Mouse (Mus musculus) CH12.LX (cell line): Measurements from ENCODE around the gene Runx2. TPM values are rescaled to one million over a fixed set of nuclear protein-coding genes. Genes with fewer than 3 reads are reported as not detected.

Experiments
- DNase-seq: peaks from one replicate; pipeline ENCODE4 v3.0.0-alpha.2; 2013; ENCODE audit errors: extremely low read depth
- H3K27ac ChIP-seq: 2 replicates; pipeline ENCODE4 v1.5.1; 2012; ENCODE audit warnings: low read depth, mild to moderate bottlenecking, control low read depth, moderate library complexity; ENCODE audit not compliant: insufficient read depth
- H3K27me3 ChIP-seq: replicated peaks from 2 replicates; pipeline ENCODE3; 2012; ENCODE audit warnings: inconsistent platforms
- H3K36me3 ChIP-seq, 2 experiments: replicated peaks in 1 of 2; 2 replicates each; pipeline versions ENCODE3 to v1.6.1; 2012; ENCODE audit warnings: inconsistent platforms in 1 of 2, low read length in 1 of 2, mild to moderate bottlenecking in 1 of 2, mixed read lengths in 1 of 2, moderate library complexity in 1 of 2; ENCODE audit not compliant: control insufficient read depth in 1 of 2, insufficient read depth in 1 of 2
- H3K4me1 ChIP-seq, 2 experiments: 2 replicates each; pipeline ENCODE4 v1.6.1; 2012; ENCODE audit warnings: inconsistent platforms in 1 of 2, moderate library complexity in 1 of 2; ENCODE audit not compliant: insufficient read depth in 2 of 2, control insufficient read depth in 1 of 2
- H3K4me2 ChIP-seq: 2 replicates; pipeline ENCODE4 v1.6.1; 2012; ENCODE audit warnings: low read depth, mild to moderate bottlenecking, control low read depth; ENCODE audit not compliant: poor library complexity, insufficient read depth, severe bottlenecking
- H3K4me3 ChIP-seq, 3 experiments: fragments of 150-350 bp in 1 of 3; sonication (generic) in 1 of 3; replicated peaks in 1 of 3; 2 replicates each; pipeline versions ENCODE3 to v1.5.1; 2011 to 2012; ENCODE audit warnings: low read depth in 2 of 3, low read length in 2 of 3, mild to moderate bottlenecking in 2 of 3, moderate library complexity in 2 of 3, control low read depth in 1 of 3, improper control_type of control experiment in 1 of 3, inconsistent platforms in 1 of 3, mixed read lengths in 1 of 3; ENCODE audit not compliant: poor library complexity in 1 of 3
- H3K79me2 ChIP-seq: replicated peaks from 2 replicates; pipeline ENCODE4 v1.6.1; 2012; ENCODE audit warnings: mild to moderate bottlenecking, moderate library complexity; ENCODE audit not compliant: control insufficient read depth, poor library complexity, insufficient read depth, severe bottlenecking; ENCODE audit errors: extremely low read depth
- H3K9ac ChIP-seq: 2 replicates; pipeline ENCODE4 v1.6.1; 2012; ENCODE audit warnings: low read depth, mild to moderate bottlenecking, control low read depth, moderate library complexity; ENCODE audit not compliant: insufficient read depth
- H3K9me3 ChIP-seq: replicated peaks from 2 replicates; pipeline ENCODE3; 2012; ENCODE audit warnings: low read length, inconsistent platforms, mixed read lengths
- CHD2 ChIP-seq: IDR thresholded peaks from 2 replicates; pipeline ENCODE4 v1.6.1; 2011; ENCODE audit warnings: low read length, improper control_type of control experiment
- EP300 ChIP-seq: IDR thresholded peaks from 2 replicates; pipeline ENCODE4 v1.6.1; 2011; ENCODE audit warnings: low read length, improper control_type of control experiment
- ETS1 ChIP-seq: conservative IDR thresholded peaks from 2 replicates; pipeline ENCODE4 v1.6.1; 2012; ENCODE audit warnings: low read depth, mild to moderate bottlenecking, inconsistent platforms, low read length, improper control_type of control experiment, moderate library complexity
- HCFC1 ChIP-seq: IDR thresholded peaks from 2 replicates; pipeline ENCODE4 v1.6.1; 2012; ENCODE audit warnings: low read depth, mild to moderate bottlenecking, inconsistent platforms, low read length, improper control_type of control experiment
- JUND ChIP-seq: conservative IDR thresholded peaks from 2 replicates; pipeline ENCODE4 v1.6.1; 2011; ENCODE audit warnings: low read depth, low read length, improper control_type of control experiment
- MAFK ChIP-seq: IDR thresholded peaks from 2 replicates; pipeline ENCODE4 v1.6.1; 2011; ENCODE audit warnings: low read length, improper control_type of control experiment; ENCODE audit not compliant: insufficient replicate concordance
- MAX ChIP-seq: IDR thresholded peaks from 2 replicates; pipeline ENCODE4 v1.6.1; 2011; ENCODE audit warnings: low read length, improper control_type of control experiment
- MAZ ChIP-seq: IDR thresholded peaks from 2 replicates; pipeline ENCODE4 v1.6.1; 2012; ENCODE audit warnings: low read depth, mild to moderate bottlenecking, inconsistent platforms, low read length, improper control_type of control experiment, moderate library complexity
- MYC ChIP-seq: IDR thresholded peaks from 2 replicates; pipeline ENCODE4 v1.6.1; 2011; ENCODE audit warnings: low read depth, mild to moderate bottlenecking, improper control_type of control experiment, low read length
- NRF1 ChIP-seq: IDR thresholded peaks from 2 replicates; pipeline ENCODE4 v1.6.1; 2014; ENCODE audit warnings: low read depth, mild to moderate bottlenecking, inconsistent platforms, low read length, improper control_type of control experiment, moderate library complexity
- PAX5 ChIP-seq: IDR thresholded peaks from 2 replicates; pipeline ENCODE4 v1.6.1; 2012; ENCODE audit warnings: low read length, inconsistent platforms, mixed read lengths
- POLR2A ChIP-seq: IDR thresholded peaks from 2 replicates; pipeline ENCODE4 v1.6.1; 2011; ENCODE audit warnings: low read depth, mild to moderate bottlenecking, improper control_type of control experiment, low read length
- RAD21 ChIP-seq: IDR thresholded peaks from 2 replicates; pipeline ENCODE4 v1.6.1; 2011; ENCODE audit warnings: low read depth, mild to moderate bottlenecking, low read length, improper control_type of control experiment, moderate library complexity
- RCOR1 ChIP-seq: conservative IDR thresholded peaks from 2 replicates; pipeline ENCODE4 v1.6.1; 2012; ENCODE audit warnings: low read depth, mild to moderate bottlenecking, inconsistent platforms, low read length, improper control_type of control experiment
- SIN3A ChIP-seq: IDR thresholded peaks from 2 replicates; pipeline ENCODE4 v1.6.1; 2012; ENCODE audit warnings: low read length, improper control_type of control experiment, inconsistent platforms
- SMC3 ChIP-seq: IDR thresholded peaks from 2 replicates; pipeline ENCODE4 v1.6.1; 2011; ENCODE audit warnings: low read depth, low read length, improper control_type of control experiment
- TBP ChIP-seq: conservative IDR thresholded peaks from 2 replicates; pipeline ENCODE4 v1.6.1; 2011; ENCODE audit warnings: low read depth, low read length, improper control_type of control experiment
- TCF12 ChIP-seq: IDR thresholded peaks from 2 replicates; pipeline ENCODE4 v1.6.1; 2014; ENCODE audit warnings: low read depth, mild to moderate bottlenecking, inconsistent platforms, low read length, improper control_type of control experiment
- USF1 ChIP-seq: IDR thresholded peaks from 2 replicates; pipeline ENCODE4 v1.6.1; 2014; ENCODE audit warnings: low read depth, mild to moderate bottlenecking, inconsistent platforms, low read length, improper control_type of control experiment
- ZC3H11A ChIP-seq: IDR thresholded peaks from 2 replicates; pipeline ENCODE4 v1.6.1; 2012; ENCODE audit warnings: low read depth, mild to moderate bottlenecking, inconsistent platforms, low read length, improper control_type of control experiment
- ZKSCAN1 ChIP-seq: IDR thresholded peaks from 2 replicates; pipeline ENCODE4 v1.6.1; 2012; ENCODE audit warnings: low read depth, inconsistent platforms, low read length, improper control_type of control experiment, borderline replicate concordance
- ZMIZ1 ChIP-seq: IDR thresholded peaks from 2 replicates; pipeline ENCODE4 v1.6.1; 2012; ENCODE audit warnings: low read depth, mild to moderate bottlenecking, inconsistent platforms, low read length, improper control_type of control experiment
- ZNF384 ChIP-seq: IDR thresholded peaks from 2 replicates; pipeline ENCODE4 v1.6.1; 2012; ENCODE audit warnings: low read depth, low read length, improper control_type of control experiment, inconsistent platforms
- dilution Hi-C: fragments of 300-500 bp; cut with MboI; formaldehyde crosslinking; loops from 2 replicates; pipeline ENCODE4 v1.14.3; 2020; ENCODE audit warnings: low sequenced_read_pairs; ENCODE audit not compliant: extremely low pct_unique_long_range_greater_than_20kb, extremely low pct_ligation_motif_present
- in situ Hi-C: fragments of 300-500 bp; cut with MboI; formaldehyde crosslinking; loops from 3 replicates; pipeline ENCODE4 v1.14.3; 2019; ENCODE audit warnings: low sequenced_read_pairs, low pct_ligation_motif_present, low pct_unique_long_range_greater_than_20kb, mixed read lengths
- polyA plus RNA-seq: library from polyadenylated mRNA; unstranded; fragments of >175 nt; gene quantifications from 2 replicates; pipeline ENCODE4 v1.2.1, GENCODE M21; 2012; ENCODE audit warnings: low read depth; ENCODE audit not compliant: insufficient read length
- total RNA-seq, 2 experiments: library from RNA; depleted of rRNA; stranded (reverse); fragments of 300-350 nt in 1 of 2; fragments of >200 nt in 1 of 2; gene quantifications; 2 replicates each; pipeline ENCODE4 v1.2.3; 2012 to 2014

The Runx2 gene
- total and polyA plus RNA-seq, 3 experiments = 0.70 to 1.4 (median 1.1) TPM

GRCm38 (mm10) chr17:44709516-44710252 lies 104.9 kb downstream of the Runx2 start:
- DNase-seq = no peak
- no peaks in the 10 kb centered on the region for H3K79me2 ChIP-seq
- no peaks in the 10 kb centered on the region for H3K4me1 ChIP-seq
- in situ Hi-C loops (no loop called here), dilution Hi-C loops (no loop called here)
- no peak overlapping the region for H3K9ac ChIP-seq
- H3K36me3 ChIP-seq = no peaks in the 10 kb centered on the region
- no peak overlapping the region for H3K27ac ChIP-seq
- no peaks in the 10 kb centered on the region for H3K9me3 ChIP-seq
- TF ChIP-seq MYC (no peak), ZNF384 (no peak), ZMIZ1 (no peak), HCFC1 (no peak), POLR2A (no peak), RCOR1 (no peak), MAFK (no peak), TBP (no peak), JUND (no peak), USF1 (no peak), NRF1 (no peak), CHD2 (no peak), SMC3 (no peak), SIN3A (no peak), RAD21 (no peak), MAX (no peak), PAX5 (no peak), ZKSCAN1 (no peak), ZC3H11A (no peak), MAZ (no peak)
- no peaks in the 10 kb centered on the region for H3K27me3 ChIP-seq
- H3K4me2 ChIP-seq = no peak overlapping the region
- H3K4me3 ChIP-seq = no peak overlapping the region

- no peak for DNase-seq
- Histone ChIP-seq H3K79me2 (no peaks in the 10 kb centered on the region), H3K27me3 (no peaks in the 10 kb centered on the region), H3K4me3 (no peak overlapping the region), H3K4me1 (no peaks in the 10 kb centered on the region), H3K9me3 (no peaks in the 10 kb centered on the region), H3K27ac (no peak overlapping the region), H3K36me3 (no peaks in the 10 kb centered on the region), H3K4me2 (no peak overlapping the region), H3K9ac (no peak overlapping the region)
- dilution Hi-C loops (no loop called here), in situ Hi-C loops (no loop called here)
- no peak for TF ChIP-seq EP300
- TF ChIP-seq ZNF384 = no peak
- TF ChIP-seq TCF12 = no peak
- no peak for TF ChIP-seq ETS1
- TF ChIP-seq HCFC1 = no peak
- no peak for TF ChIP-seq MAZ
- TF ChIP-seq RAD21 = no peak
- TF ChIP-seq CHD2 = no peak
- TF ChIP-seq PAX5 = no peak
- TF ChIP-seq NRF1 = no peak
- TF ChIP-seq USF1 = no peak
These were observed 106.6 kb downstream of the Runx2 start for GRCm38 (mm10) chr17:44707956-44708355.
